Mouse (Mus musculus) thymus, adult 2 months (tissue): ENCODE data around the gene Tenm4. TPM values are rescaled to one million over a fixed set of nuclear protein-coding genes. Genes with fewer than 3 reads are reported as not detected.

Source experiments
- DNase-seq: peaks from one replicate; pipeline ENCODE4 v3.0.0; 2021
- H3K27ac ChIP-seq: fragments of 200-500 bp; 2 replicates; pipeline ENCODE4 v1.5.1; 2012; ENCODE audit warnings: low read length, control low read depth; ENCODE audit not compliant: control insufficient read depth, insufficient read depth
- H3K27me3 ChIP-seq: fragments of 200-500 bp; 2 replicates; pipeline ENCODE4 v1.6.1; 2012; ENCODE audit warnings: mild to moderate bottlenecking, low read length, moderate library complexity, mixed read lengths; ENCODE audit not compliant: control insufficient read depth, insufficient read depth
- H3K36me3 ChIP-seq: fragments of 200-500 bp; 2 replicates; pipeline ENCODE4 v1.6.1; 2012; ENCODE audit warnings: mild to moderate bottlenecking, low read length, moderate library complexity; ENCODE audit not compliant: control insufficient read depth, insufficient read depth
- H3K4me1 ChIP-seq: fragments of 200-500 bp; replicated peaks from 2 replicates; pipeline ENCODE4 v1.6.1; 2012; ENCODE audit warnings: low read length; ENCODE audit not compliant: control insufficient read depth, insufficient read depth
- H3K4me3 ChIP-seq: fragments of 200-500 bp; 2 replicates; pipeline ENCODE4 v1.5.1; 2012; ENCODE audit warnings: mild to moderate bottlenecking, low read length, control low read depth, moderate library complexity; ENCODE audit not compliant: control insufficient read depth, insufficient read depth
- CTCF ChIP-seq: fragments of 200-500 bp; IDR thresholded peaks from 2 replicates; pipeline ENCODE4 v1.5.1; 2012; ENCODE audit warnings: mild to moderate bottlenecking, control low read depth, low read length, moderate library complexity, borderline replicate concordance; ENCODE audit not compliant: control insufficient read depth, poor library complexity, insufficient read depth; ENCODE audit errors: extremely low read depth
- POLR2A ChIP-seq: fragments of 200-500 bp; IDR thresholded peaks from 2 replicates; pipeline ENCODE4 v1.6.1; 2012; ENCODE audit warnings: mild to moderate bottlenecking, low read length, control low read depth, moderate library complexity; ENCODE audit not compliant: control insufficient read depth, poor library complexity, insufficient read depth; ENCODE audit errors: extremely low read depth
- WGBS: fragments of 180-500 bp; shearing (Covaris S2); methylation state at CpG from one replicate; pipeline ENCODE4 v1.1.7; 2018; 5-methylcytosine and 5-hydroxymethylcytosine counted together
- polyA plus RNA-seq: library from polyadenylated mRNA; depleted of rRNA; stranded (reverse); fragments of >200 nt; gene quantifications from 2 replicates; pipeline ENCODE4 v1.2.3, GENCODE M21; 2012

Gene Tenm4
- polyA plus RNA-seq, 1 experiment: 2.7 TPM

DNA sequence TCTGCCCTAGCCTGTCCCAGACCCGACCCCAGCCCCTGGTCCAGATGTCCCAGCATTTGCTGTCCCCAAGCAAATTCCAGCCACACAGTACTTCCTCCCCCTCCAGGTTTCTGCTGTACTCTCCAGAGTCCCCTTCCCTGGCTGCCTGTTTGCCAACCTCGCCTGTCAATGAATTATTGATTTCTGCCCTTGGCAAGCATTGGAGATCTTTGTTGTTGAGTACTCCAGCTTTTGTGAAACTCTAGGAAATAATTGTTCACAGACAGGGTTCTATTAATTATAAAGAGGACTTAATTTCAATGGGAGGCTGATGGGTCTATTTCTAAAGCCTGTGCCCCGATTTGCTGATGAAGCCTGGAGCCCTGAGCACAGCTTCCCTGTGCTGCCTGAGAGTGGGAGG lies 733.4 kb downstream of the Tenm4 start:
- no peaks in the 10 kb centered on the region for H3K27me3 ChIP-seq
- H3K36me3 ChIP-seq: no peaks in the 10 kb centered on the region
- no peaks in the 10 kb centered on the region for H3K4me1 ChIP-seq
- WGBS: 83% methylated on average over 3 of the region's 3 CpGs
- DNase-seq: no peak
- no peak for TF ChIP-seq POLR2A
- no peak for TF ChIP-seq CTCF
- H3K4me3 ChIP-seq: no peak overlapping the region
- H3K27ac ChIP-seq: no peak overlapping the region

DNA sequence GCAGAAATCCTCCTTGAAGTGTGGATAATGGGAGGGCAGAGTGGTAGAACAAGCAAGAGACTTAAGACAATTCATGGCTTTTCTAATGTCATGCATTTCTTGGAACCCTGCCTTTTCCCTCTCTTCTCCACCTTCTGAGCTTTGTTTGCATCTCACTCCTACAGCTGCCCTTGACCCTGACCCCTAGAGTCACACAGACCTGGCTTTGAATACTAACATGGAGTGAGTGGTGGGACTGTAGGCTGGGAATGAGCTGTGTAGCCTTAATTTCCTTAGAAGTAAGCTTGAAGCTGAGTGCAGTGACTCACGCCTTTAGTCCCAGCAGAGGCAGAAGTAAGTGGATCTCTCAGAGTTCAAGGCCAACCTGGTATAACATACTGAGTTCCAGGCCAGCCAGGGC lies 733.9 kb downstream of the Tenm4 start:
- TF ChIP-seq POLR2A (no peak), CTCF (no peak)
- Histone ChIP-seq H3K4me3 (no peak overlapping the region), H3K4me1 (no peaks in the 10 kb centered on the region), H3K27ac (no peak overlapping the region), H3K36me3 (no peaks in the 10 kb centered on the region), H3K27me3 (no peaks in the 10 kb centered on the region)
- 98% methylated on average over 1 of the region's 1 CpGs for WGBS
- no peak for DNase-seq

DNA sequence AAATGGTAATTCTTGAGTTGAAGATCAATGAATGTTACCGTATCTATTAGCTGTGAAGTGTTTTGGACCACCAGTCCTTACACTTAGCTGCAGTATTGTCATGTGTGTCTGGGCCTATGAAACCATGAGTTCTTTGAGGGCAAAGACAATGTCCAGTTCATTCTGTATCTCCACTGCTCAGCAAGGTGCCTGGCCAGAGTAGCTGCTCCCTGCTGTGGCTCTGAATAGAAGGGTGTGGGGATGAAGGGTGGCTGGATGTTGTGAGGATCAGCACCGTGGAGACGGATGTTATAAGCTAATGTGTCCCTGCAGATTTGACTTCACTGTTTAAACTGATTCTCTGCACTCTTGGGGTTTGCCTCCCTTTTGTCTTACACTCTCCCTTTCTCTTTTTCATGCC lies 734.4 kb downstream of the Tenm4 start:
- Histone ChIP-seq H3K4me1 (no peaks in the 10 kb centered on the region), H3K36me3 (no peaks in the 10 kb centered on the region), H3K4me3 (no peak overlapping the region), H3K27ac (no peak overlapping the region), H3K27me3 (no peaks in the 10 kb centered on the region)
- 94% methylated on average over 3 of the region's 3 CpGs for WGBS
- no peak for DNase-seq
- TF ChIP-seq POLR2A (no peak), CTCF (no peak)

GRCm38 (mm10) chr7:96906216-96906615 lies 735.2 kb downstream of the Tenm4 start:
- no peak for TF ChIP-seq CTCF
- no peak for TF ChIP-seq POLR2A
- WGBS: 96% methylated on average over 20 of the region's 20 CpGs
- H3K4me3 ChIP-seq: no peak overlapping the region
- no peak for DNase-seq
- no peaks in the 10 kb centered on the region for H3K4me1 ChIP-seq
- no peaks in the 10 kb centered on the region for H3K27me3 ChIP-seq
- H3K27ac ChIP-seq: no peak overlapping the region
- no peaks in the 10 kb centered on the region for H3K36me3 ChIP-seq

- Histone ChIP-seq H3K4me1 (no peaks in the 10 kb centered on the region), H3K27me3 (no peaks in the 10 kb centered on the region), H3K27ac (no peak overlapping the region), H3K36me3 (no peaks in the 10 kb centered on the region), H3K4me3 (no peak overlapping the region)
- TF ChIP-seq POLR2A (no peak), CTCF (no peak)
- 92% methylated on average over 16 of the region's 16 CpGs for WGBS
- DNase-seq: no peak
These were observed 737.1 kb downstream of the Tenm4 start for GRCm38 (mm10) chr7:96907971-96908680.

DNA sequence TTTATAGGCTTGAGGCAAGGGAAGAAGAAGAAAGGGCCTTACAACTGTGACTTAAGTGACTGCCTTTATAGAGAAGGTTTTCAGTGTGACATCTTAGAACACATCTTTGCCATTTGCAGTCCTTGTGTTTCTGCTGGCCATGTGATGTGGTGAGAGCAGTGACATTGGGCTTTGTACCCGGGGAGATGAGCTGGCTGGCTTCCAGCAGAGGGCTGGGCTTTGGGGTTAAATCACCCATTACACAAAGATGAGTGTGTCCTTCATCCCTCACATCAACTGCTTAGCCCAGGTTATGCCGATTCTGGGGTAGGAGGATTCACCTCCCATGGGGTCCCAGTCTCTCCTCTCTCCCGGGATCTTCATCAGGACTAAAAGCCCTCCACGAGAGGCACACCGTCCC lies 738.8 kb downstream of the Tenm4 start:
- H3K4me1 ChIP-seq: no peaks in the 10 kb centered on the region
- 72% methylated on average over 5 of the region's 5 CpGs for WGBS
- DNase-seq: no peak

DNA sequence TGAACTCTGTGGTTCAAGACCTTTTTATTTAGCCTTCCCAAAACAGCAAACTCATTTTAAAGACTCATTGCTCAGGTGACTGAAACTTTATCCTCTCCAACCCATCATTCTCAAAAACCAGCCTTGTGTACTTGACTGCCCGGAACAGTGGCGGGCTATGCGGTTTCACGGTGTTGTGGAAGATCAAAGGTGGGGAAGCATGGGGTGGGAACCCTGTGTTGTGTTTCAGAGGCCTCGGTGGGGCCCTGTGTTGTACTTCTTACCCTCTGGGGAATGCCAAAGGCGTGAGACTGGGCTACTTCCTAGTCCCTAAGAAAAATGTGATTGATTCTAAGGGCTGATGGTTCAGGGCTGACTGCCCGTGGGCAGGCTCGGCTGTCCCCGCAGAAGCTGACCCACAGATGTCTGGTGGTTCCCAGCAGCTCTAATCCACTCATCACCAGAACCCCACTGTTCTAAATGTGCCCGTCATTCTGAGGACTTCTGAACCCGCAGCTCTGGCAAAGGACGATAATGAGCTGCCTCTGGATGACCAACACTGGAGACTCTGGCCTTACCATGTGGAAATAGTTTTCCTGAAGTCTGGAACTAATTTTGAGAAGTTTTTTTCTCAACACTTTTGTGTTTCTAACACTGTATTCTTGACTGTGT lies 739.4 kb downstream of the Tenm4 start:
- no peak overlapping the region for H3K27ac ChIP-seq
- no peak overlapping the region for H3K4me3 ChIP-seq
- no peak for DNase-seq
- TF ChIP-seq POLR2A: no peak
- no peaks in the 10 kb centered on the region for H3K4me1 ChIP-seq
- H3K27me3 ChIP-seq: no peaks in the 10 kb centered on the region
- no peaks in the 10 kb centered on the region for H3K36me3 ChIP-seq
- 79% methylated on average over 12 of the region's 12 CpGs for WGBS

More for the DNA sequence above, 738.8 kb downstream of the Tenm4 start:
- TF ChIP-seq POLR2A: no peak
- TF ChIP-seq CTCF: no peak
- Histone ChIP-seq H3K27me3 (no peaks in the 10 kb centered on the region), H3K27ac (no peak overlapping the region), H3K36me3 (no peaks in the 10 kb centered on the region), H3K4me3 (no peak overlapping the region)
